Mouse (Mus musculus) small intestine, adult 2 months (tissue): ENCODE data around the gene Sept9. TPM values are rescaled to one million over a fixed set of nuclear protein-coding genes. Genes with fewer than 3 reads are reported as not detected.
A peak's percentile ranks its signal among the peaks of the same experiment; 100 is the strongest.

ENCODE experiments used
- H3K27ac ChIP-seq: fragments of 200-500 bp; 2 replicates; pipeline ENCODE4 v1.5.1; 2012; ENCODE audit warnings: low read depth, low read length, control low read depth, inconsistent platforms; ENCODE audit not compliant: insufficient read depth
- H3K27me3 ChIP-seq: fragments of 200-500 bp; 2 replicates; pipeline ENCODE4 v1.6.1; 2012; ENCODE audit warnings: mild to moderate bottlenecking, moderate library complexity, low read length, inconsistent platforms; ENCODE audit not compliant: control insufficient read depth, insufficient read depth
- H3K36me3 ChIP-seq: fragments of 200-500 bp; 2 replicates; pipeline ENCODE4 v1.6.1; 2012; ENCODE audit warnings: mild to moderate bottlenecking, low read length, control low read depth, inconsistent platforms; ENCODE audit not compliant: control insufficient read depth, insufficient read depth
- H3K4me1 ChIP-seq: fragments of 200-500 bp; 2 replicates; pipeline ENCODE4 v1.6.1; 2012; ENCODE audit warnings: low read length, inconsistent platforms, mixed read lengths; ENCODE audit not compliant: control insufficient read depth, insufficient read depth, insufficient read length
- H3K4me3 ChIP-seq: fragments of 200-500 bp; 2 replicates; pipeline ENCODE4 v1.5.1; 2012; ENCODE audit warnings: low read depth, mild to moderate bottlenecking, control low read depth, inconsistent platforms, low read length, moderate library complexity
- CTCF ChIP-seq: fragments of 200-500 bp; IDR thresholded peaks from 2 replicates; pipeline ENCODE4 v1.5.1; 2012; ENCODE audit warnings: low read depth, mild to moderate bottlenecking, control low read depth, inconsistent platforms, low read length, moderate library complexity, mixed read lengths; ENCODE audit not compliant: insufficient replicate concordance, insufficient read length; ENCODE audit errors: extremely low read depth
- POLR2A ChIP-seq: fragments of 200-500 bp; IDR thresholded peaks from 2 replicates; pipeline ENCODE4 v1.6.1; 2012; ENCODE audit warnings: low read depth, mild to moderate bottlenecking, control low read depth, inconsistent platforms, low read length, moderate library complexity
- whole genome bisulfite sequencing: fragments of 180-500 bp; shearing (Covaris S2); methylation state at CpG from one replicate; pipeline ENCODE4 v1.1.7; 2018; 5-methylcytosine and 5-hydroxymethylcytosine counted together
- polyA plus RNA-seq: library from polyadenylated mRNA; depleted of rRNA; stranded (reverse); fragments of >200 nt; gene quantifications from 2 replicates; pipeline ENCODE4 v1.2.3, GENCODE M21; 2012

Sept9 gene
- polyA plus RNA-seq, 1 experiment, result 31.0 TPM

DNA sequence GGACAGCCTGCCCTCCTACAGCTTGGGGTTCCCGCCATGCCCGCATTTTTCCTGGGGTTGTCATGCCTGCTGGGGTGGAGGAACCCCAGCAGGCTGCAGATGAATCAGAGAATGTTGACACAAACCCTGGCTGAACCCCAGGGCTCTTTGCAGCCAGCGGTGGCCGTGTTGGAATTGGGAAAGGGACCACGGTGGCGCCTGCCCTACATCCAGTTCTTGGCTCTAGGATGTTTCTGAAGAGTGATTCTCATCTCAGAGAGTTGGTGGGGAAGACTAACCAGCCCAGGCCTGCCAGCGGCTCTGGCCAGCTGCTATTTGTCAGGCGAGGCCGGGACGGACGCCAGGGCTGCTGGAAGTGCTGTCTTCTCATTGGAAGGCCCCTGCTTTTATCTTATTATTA, 115.8 kb downstream of the Sept9 start:
- no peaks in the 10 kb centered on the region for H3K27me3 ChIP-seq
- H3K4me3 ChIP-seq, result no peak overlapping the region
- no peaks in the 10 kb centered on the region for H3K36me3 ChIP-seq
- peaks cover 56% of the 10 kb centered on the region for H3K4me1 ChIP-seq
- no peak overlapping the region for H3K27ac ChIP-seq
- 67% methylated on average over 11 of the region's 11 CpGs for WGBS
- TF ChIP-seq POLR2A (no peak), CTCF (no peak)

- no peak for TF ChIP-seq CTCF
- TF ChIP-seq POLR2A, result no peak
- peak overlapping the region; percentile 6; the same call in 1 of the 2 replicates for H3K4me3 ChIP-seq
- WGBS, result 69% methylated on average over 16 of the region's 16 CpGs
Measured at GRCm38 (mm10) chr11:117316441-117317331, 117.2 kb downstream of the Sept9 start.

GRCm38 (mm10) chr11:117317429-117318101, 118.1 kb downstream of the Sept9 start:
- Histone ChIP-seq H3K27ac (peak overlapping the region; percentile 70), H3K36me3 (no peaks in the 10 kb centered on the region), H3K4me3 (peak overlapping the region; percentile 6; the same call in 1 of the 2 replicates), H3K4me1 (peaks cover 63% of the 10 kb centered on the region), H3K27me3 (no peaks in the 10 kb centered on the region)
- 69% methylated on average over 20 of the region's 20 CpGs for WGBS
- TF ChIP-seq CTCF, result no peak
- TF ChIP-seq POLR2A, result no peak

More at GRCm38 (mm10) chr11:117316441-117317331, 117.2 kb downstream of the Sept9 start:
- Histone ChIP-seq H3K36me3 (no peaks in the 10 kb centered on the region), H3K27me3 (no peaks in the 10 kb centered on the region), H3K4me1 (peaks cover 61% of the 10 kb centered on the region), H3K27ac (peak overlapping the region; percentile 70)

- WGBS, result 83% methylated on average over 3 of the region's 3 CpGs
- no peaks in the 10 kb centered on the region for H3K27me3 ChIP-seq
- H3K4me3 ChIP-seq, result no peak overlapping the region
- peaks cover 64% of the 10 kb centered on the region for H3K4me1 ChIP-seq
- peak overlapping the region; percentile 70 for H3K27ac ChIP-seq
- H3K36me3 ChIP-seq, result no peaks in the 10 kb centered on the region
- no peak for TF ChIP-seq POLR2A
- no peak for TF ChIP-seq CTCF
Measured at GRCm38 (mm10) chr11:117318202-117318601, 118.7 kb downstream of the Sept9 start.

DNA sequence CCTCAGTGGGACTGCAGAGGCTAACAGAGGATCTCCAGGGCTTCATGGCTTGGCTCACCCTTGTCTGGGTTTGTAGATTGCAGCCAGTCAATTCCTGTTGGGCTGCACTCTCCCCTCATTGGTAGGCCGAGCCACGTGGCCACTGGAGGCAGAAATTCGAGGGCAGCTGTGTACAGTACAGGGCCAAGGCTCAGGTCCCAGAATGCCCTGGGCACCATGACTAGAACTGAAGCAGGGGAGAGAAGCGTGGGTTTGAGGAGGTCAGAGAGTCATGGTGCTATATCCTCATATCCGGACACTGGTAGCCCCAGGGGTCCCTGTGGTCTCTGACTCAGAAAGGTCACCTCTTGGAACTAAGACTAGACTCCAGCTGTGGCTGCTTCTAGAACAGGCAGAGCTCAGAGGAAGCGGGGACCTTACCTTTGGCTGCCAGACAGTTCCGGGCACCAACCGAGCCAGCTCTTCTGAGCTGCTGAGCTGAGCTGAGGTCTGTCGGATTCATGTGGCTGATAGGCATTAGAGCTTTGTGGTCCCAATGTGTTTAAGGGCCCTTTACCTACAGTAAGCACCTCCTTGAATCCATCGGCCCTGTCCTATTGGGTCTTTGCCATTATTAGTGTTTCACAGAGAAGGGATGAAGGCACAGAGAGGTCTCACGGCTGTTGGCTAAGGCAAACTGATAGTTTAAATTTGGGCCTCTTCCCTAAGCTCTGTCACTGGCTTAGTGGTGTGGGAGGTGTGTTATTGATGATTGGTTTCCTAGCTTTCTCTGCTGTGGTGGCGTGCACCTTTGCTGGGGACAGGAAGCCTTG, 119.5 kb downstream of the Sept9 start:
- WGBS, result 69% methylated on average over 12 of the region's 12 CpGs
- no peak overlapping the region for H3K4me3 ChIP-seq
- peak overlapping the region; percentile 70 for H3K27ac ChIP-seq
- H3K27me3 ChIP-seq, result no peaks in the 10 kb centered on the region
- TF ChIP-seq POLR2A (no peak), CTCF (no peak)
- peaks cover 68% of the 10 kb centered on the region for H3K4me1 ChIP-seq
- H3K36me3 ChIP-seq, result no peaks in the 10 kb centered on the region

DNA sequence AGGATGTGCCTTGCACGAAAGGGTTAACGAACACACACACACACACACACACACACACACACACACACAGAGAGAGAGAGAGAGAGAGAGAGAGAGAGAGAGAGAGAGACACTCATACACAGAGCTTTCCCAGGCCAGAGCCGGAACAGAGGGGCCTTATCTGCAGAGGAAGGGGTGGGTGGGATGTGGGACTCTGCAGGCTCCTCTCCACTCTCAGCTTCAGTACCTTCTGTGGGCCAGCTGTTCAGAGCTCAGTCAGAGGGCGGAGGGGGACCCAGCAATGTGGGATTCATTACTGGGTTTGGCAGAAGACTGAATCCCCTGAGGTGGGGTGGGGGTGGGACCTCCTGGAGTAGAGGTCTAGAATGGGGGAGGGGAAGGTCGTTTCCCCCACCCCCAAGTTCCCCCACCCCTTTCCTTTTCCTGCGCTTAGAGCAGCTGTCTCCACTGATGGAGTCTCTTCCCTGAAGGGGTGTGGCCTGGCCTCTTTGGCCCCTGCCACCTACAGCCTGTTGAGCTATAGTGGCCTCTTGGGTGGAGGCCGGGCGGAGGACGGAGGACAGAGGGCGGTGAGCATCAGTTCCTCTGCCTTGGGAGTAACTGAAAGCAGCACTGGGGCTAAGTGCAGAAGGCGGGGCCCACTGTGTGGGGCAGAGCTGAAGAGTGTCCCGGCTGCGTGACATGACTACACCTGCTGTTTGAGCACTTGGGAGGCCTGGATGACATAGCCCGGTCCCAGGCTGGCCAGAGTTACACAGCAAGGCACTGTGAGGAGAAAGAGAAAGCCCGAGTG, 120.3 kb downstream of the Sept9 start:
- Histone ChIP-seq H3K4me3 (0 out of 2 replicates have a peak overlapping the region, but pooled peaks have one; percentile 2), H3K27ac (peak overlapping the region; percentile 96), H3K27me3 (no peaks in the 10 kb centered on the region), H3K36me3 (no peaks in the 10 kb centered on the region), H3K4me1 (peaks cover 71% of the 10 kb centered on the region)
- 27% methylated on average over 15 of the region's 15 CpGs for WGBS
- no peak for TF ChIP-seq CTCF
- TF ChIP-seq POLR2A, result no peak
